Mouse (Mus musculus) MEL (cell line): ENCODE measurements around the gene Epb41l2.

ENCODE experiments used
- CTCF ChIP-seq, 3 experiments: IDR thresholded peaks in 2 of 3; conservative IDR thresholded peaks in 1 of 3; 2 replicates each; pipeline ENCODE4 v1.5.1; 2011 to 2012; ENCODE audit warnings: low read length in 3 of 3, low read depth in 2 of 3, mild to moderate bottlenecking in 2 of 3, improper control_type of control experiment in 1 of 3, inconsistent platforms in 1 of 3, mixed read lengths in 1 of 3, moderate library complexity in 1 of 3; ENCODE audit not compliant: control insufficient read depth in 1 of 3, insufficient read depth in 1 of 3, poor library complexity in 1 of 3, severe bottlenecking in 1 of 3
- ELF1 ChIP-seq: IDR thresholded peaks from 2 replicates; pipeline ENCODE4 v1.6.1; 2014; ENCODE audit warnings: low read depth, mild to moderate bottlenecking, inconsistent platforms, low read length, improper control_type of control experiment, moderate library complexity
- EP300 ChIP-seq, 2 experiments: IDR thresholded peaks; 2 replicates each; pipeline ENCODE4 v1.6.1; 2011; ENCODE audit warnings: improper control_type of control experiment in 2 of 2, low read length in 2 of 2, low read depth in 1 of 2, mild to moderate bottlenecking in 1 of 2
- ETS1 ChIP-seq: IDR thresholded peaks from 2 replicates; pipeline ENCODE4 v1.6.1; 2012; ENCODE audit warnings: low read depth, mild to moderate bottlenecking, inconsistent platforms, low read length, improper control_type of control experiment, moderate library complexity
- MAFK ChIP-seq: IDR thresholded peaks from 2 replicates; pipeline ENCODE4 v1.6.1; 2011; ENCODE audit warnings: low read depth, mild to moderate bottlenecking, low read length, improper control_type of control experiment, borderline replicate concordance
- MAX ChIP-seq: IDR thresholded peaks from 2 replicates; pipeline ENCODE4 v1.6.1; 2011; ENCODE audit warnings: low read length, improper control_type of control experiment
- NELFE ChIP-seq: IDR thresholded peaks from 2 replicates; pipeline ENCODE4 v1.6.1; 2011; ENCODE audit warnings: low read depth, low read length, improper control_type of control experiment
- POLR2A ChIP-seq, 2 experiments: IDR thresholded peaks; 2 replicates each; pipeline ENCODE4 v1.6.1; 2011 to 2012; ENCODE audit warnings: low read length in 2 of 2, mild to moderate bottlenecking in 2 of 2, control low read depth in 1 of 2, improper control_type of control experiment in 1 of 2, low read depth in 1 of 2, moderate library complexity in 1 of 2; ENCODE audit not compliant: control insufficient read depth in 1 of 2, insufficient read depth in 1 of 2, poor library complexity in 1 of 2
- POLR2AphosphoS2 ChIP-seq: IDR thresholded peaks from 2 replicates; pipeline ENCODE4 v1.6.1; 2011; ENCODE audit warnings: low read length, improper control_type of control experiment
- POLR2AphosphoS5 ChIP-seq: IDR thresholded peaks from 2 replicates; pipeline ENCODE4 v1.6.1; 2012; ENCODE audit warnings: low read depth, borderline replicate concordance, mild to moderate bottlenecking, inconsistent platforms, low read length, moderate library complexity, mixed read lengths
- TBP ChIP-seq: IDR thresholded peaks from 2 replicates; pipeline ENCODE4 v1.8.0; 2011; ENCODE audit warnings: low read depth, low read length, improper control_type of control experiment
- ZMIZ1 ChIP-seq: IDR thresholded peaks from 2 replicates; pipeline ENCODE4 v1.6.1; 2012; ENCODE audit warnings: low read depth, mild to moderate bottlenecking, inconsistent platforms, low read length, improper control_type of control experiment, moderate library complexity

DNA sequence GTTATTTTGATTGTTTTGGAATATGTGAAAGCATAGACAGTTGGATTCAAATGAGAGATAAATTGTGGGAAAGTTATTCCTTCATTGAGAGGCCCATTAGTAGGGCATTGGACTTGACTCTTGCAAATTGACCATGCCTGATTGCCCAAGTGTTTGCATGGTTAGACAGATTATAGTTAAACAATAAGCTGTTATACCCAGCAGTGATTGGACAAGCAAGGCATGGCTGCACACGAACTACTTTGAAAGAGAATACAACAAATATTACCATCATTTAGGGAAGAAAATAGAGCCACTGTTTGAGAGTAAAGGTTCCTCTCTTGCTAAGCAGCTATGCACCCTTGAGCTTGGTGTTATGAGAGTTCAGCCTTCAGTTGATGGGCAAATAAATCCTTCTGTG is 43.3 kb downstream of the Epb41l2 start:
- no peak for TF ChIP-seq CTCF (IDR thresholded peaks at IDR 0.05 in 2 of 3, conservative IDR thresholded peaks at IDR 0.05 in 1 of 3; ENCODE audit: control insufficient read depth in 1 of 3, insufficient read depth in 1 of 3, low read depth in 2 of 3, low read length in 3 of 3, poor library complexity in 1 of 3, severe bottlenecking in 1 of 3)
- no peak for TF ChIP-seq POLR2A (IDR thresholded peaks at IDR 0.05; ENCODE audit: control insufficient read depth in 1 of 2, insufficient read depth in 1 of 2, low read depth in 1 of 2, low read length in 2 of 2, poor library complexity in 1 of 2)
- TF ChIP-seq NELFE: no peak
- TF ChIP-seq POLR2AphosphoS5: no peak
- TF ChIP-seq MAFK: no peak
- TF ChIP-seq ZMIZ1: no peak
- no peak for TF ChIP-seq ELF1
- no peak for TF ChIP-seq ETS1
- TF ChIP-seq EP300 (IDR thresholded peaks at IDR 0.05; ENCODE audit: low read depth in 1 of 2, low read length in 2 of 2): no peak
- TF ChIP-seq POLR2AphosphoS2: no peak
- TF ChIP-seq TBP: no peak
- no peak for TF ChIP-seq MAX
